Mouse (Mus musculus): ENCODE data around the gene Plscr1. TPM values are rescaled to one million over a fixed set of nuclear protein-coding genes. Genes with fewer than 3 reads are reported as not detected.

Gene Plscr1
- polyA plus RNA-seq, 2 experiments from 2014 or later = 61.4 to 75.7 TPM

DNA sequence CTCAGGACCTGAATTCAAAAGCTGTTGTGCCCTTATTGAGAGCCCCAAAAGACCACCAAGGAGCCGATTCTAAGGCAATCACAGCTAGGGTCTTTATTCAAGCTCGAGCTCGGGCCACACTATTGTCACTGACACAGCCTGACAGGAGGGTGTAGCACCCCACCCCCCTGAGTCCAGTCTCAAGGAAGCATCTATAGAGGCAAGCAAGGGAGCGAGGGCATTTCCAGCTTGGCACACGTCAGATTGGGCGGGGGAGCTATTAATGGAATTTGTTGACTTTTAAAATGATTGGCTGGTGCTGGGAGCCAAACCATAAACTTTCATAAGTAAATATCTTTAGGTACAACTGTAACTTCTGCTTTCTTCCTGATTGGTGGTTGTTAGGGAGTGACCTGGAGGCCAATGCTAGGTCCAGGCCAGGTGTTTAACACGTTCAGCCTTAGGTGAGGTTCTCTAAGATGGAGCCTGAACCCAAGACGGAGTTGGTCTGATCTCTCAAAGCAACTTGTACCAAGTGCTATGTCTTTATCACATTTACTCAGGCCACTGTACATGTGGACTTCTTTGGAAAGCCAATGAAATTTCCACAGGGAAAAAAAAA lies 56.2 kb downstream of the Plscr1 start:
- ATAC-seq = no peak

DNA sequence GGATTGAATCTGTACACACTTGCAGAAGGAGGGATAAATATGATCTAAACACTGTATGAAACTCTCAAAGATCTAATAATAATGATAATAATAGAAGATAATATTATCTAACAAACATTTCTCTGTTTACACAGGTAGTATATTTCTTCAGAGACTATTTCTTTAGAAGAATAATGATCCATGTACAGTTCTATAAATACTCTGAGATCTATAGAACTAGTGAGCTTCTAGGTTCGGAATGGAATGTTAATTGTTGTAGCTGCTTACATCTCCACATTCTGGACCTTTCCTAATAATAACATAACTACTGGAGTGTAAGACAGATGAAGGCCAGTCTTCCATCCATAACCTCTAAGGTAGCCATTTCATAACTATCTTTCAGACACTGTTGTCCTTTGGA lies 59.5 kb downstream of the Plscr1 start, which contains the start of gene 1700057G04Rik:
TSS of gene 1700057G04Rik (plus strand) at position 301 of the 400 bp plus-strand sequence.
- ATAC-seq = no peak

DNA sequence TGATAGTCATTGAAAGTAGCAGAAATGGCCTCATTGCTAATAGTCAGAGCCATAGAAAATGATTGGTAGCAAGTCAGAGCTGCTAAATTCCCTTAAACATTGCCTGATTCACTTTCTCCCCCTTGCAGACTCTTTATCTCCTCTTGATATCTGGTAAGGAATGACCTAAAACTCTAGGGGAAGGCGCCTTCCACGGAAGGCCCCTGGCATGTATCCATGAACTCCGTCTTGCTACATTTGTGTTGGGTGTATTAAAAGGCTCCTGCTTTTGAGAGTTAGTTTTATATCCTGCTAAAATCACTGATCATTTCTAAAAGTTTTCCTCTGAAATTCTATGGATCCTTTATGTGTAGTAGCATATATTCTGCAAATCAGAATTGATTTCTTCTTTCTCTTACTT lies 67.2 kb downstream of the Plscr1 start:
- no peak for ATAC-seq

Other genes starting within 250 kb of the Plscr1 start
- gene Plscr5, start 56.8 kb upstream of the Plscr1 start, polyA plus RNA-seq (2017; shearing (Covaris generic)) = not detected
- gene Plscr2, start 25.9 kb downstream of the Plscr1 start, polyA plus RNA-seq (2017; shearing (Covaris generic)) = not detected
- not detected for gene 1700057G04Rik, start 59.6 kb downstream of the Plscr1 start, polyA plus RNA-seq (2017; shearing (Covaris generic))
- gene Plscr4, start 207.6 kb downstream of the Plscr1 start, polyA plus RNA-seq (2017; shearing (Covaris generic)) = 1 to 10 TPM; 1.3 to 1.5 TPM

Measured in CD4-positive, CD25-positive, alpha-beta regulatory T cell, adult 4 months (primary cell).